Mouse (Mus musculus) left cerebral cortex, postnatal 25 days (tissue): Measurements from ENCODE around the gene Hoxa1. TPM values are rescaled to one million over a fixed set of nuclear protein-coding genes. Genes with fewer than 3 reads are reported as not detected.

Source experiments
- DNase-seq, 2 experiments: peaks; one replicate each; pipeline ENCODE4 v3.0.0; 2022; ENCODE audit warnings: low spot score in 2 of 2, mixed read lengths in 1 of 2
- intact Hi-C: fragments of 180-260 bp; cut with DNase I; formaldehyde crosslinking; loops from one replicate; pipeline ENCODE4 v1.15.1; 2025
- total RNA-seq, 2 experiments: library from RNA; stranded (reverse); gene quantifications; 2 replicates each; pipeline ENCODE4 v1.2.3; 2021

Hoxa1 gene
- total RNA-seq, 2 experiments from 2014 or later, result not detected

DNA sequence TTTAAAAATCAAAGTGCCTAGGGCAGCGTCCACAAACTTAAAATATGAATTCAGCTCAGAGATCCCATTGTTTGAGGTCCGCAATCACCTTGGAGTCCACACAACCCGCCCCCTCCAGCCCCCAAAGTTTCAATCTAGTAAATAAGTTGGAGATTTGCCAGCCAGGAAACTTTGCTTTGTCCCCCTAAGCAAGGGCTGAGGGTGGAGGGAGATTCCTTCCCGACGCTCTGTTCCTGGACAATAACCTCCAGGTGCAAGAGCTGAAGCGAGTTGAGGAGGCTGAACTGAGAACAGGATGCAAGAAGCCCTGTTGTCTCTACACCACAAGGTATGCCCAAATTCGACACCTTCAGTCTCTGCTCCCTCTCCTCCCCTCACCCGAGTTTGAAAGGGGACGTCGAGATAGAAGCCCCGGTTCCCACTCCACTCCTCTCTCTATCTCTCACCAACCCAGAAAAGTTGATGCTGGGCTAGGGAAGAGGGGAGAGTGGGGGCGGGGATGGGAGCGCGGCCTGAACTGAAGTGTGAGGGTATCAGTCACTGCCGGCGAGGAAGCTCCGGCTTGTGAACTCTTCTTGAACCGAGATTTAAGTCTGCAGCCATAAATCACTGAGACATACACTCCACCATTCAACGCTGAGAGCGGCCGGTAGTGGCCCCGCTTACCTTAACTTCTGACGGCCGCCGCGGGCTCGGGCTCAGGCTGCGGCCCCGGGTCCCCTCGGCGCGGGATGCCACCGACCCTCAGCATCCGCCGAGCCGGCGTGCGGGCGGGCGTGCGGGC lies 17.0 kb upstream of the Hoxa1 start:
- intact Hi-C loops, result no loop called here
- no peak for DNase-seq

DNA sequence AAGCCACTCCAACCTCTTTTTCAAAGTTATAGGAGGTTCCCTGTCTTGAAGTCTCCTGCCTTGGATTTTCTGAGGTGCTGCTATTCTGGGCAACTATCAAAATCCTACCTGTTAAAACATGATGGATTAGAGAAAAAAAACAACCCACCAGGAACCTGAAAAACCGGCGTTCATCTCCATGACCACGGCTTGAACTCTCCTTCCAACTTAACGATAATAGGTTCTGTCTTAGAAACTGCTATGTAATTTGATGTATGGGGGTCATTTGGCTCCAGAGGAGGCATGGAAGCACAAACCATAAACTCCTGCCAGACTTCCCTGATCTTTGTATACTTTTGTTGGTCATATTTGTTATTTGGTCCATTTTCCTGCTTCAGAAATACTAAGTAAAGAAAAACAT lies 15.5 kb upstream of the Hoxa1 start:
- DNase-seq, result no peak
- intact Hi-C loops, result no loop called here

DNA sequence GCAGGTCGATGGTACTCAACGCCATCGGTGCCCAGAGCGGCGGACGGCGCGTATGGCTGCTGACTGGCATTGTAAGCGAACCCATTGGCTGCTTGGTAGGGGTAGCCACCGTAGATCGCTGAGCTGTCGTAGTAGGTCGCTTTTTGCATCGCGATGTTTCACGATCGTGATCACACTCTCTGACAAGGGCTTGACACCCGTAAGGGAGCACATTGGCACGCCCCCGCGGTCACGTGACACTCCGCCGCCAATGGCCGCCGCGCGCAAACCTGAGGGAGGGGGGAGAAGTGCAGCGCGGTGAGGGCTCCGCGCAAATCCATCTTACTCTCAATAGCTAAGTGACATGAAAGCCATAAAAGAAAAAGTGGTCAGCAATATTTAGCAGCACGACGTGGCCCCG lies 14.4 kb upstream of the Hoxa1 start:
- intact Hi-C loops, result no loop called here
- DNase-seq, result no peak

DNA sequence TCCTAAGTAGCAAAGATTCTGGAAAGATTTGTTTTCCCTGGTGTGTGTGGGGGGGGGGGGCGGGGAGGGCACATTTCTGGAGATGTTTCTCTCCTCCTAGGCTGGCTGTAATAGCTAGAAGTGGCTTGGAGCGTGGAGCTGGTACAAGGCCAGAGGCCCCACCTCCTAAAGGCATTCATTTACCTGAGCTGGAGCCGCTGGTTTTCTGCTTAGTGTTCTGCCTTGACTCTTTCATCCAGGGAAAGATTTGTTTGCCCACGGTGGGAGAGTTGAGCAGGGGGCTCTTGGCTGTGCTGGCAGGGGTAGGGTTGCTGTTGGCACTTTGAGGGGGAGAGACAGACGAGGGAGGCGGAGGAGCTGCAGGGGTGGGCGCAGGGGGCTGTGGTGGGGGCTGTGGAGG lies 13.8 kb upstream of the Hoxa1 start:
- no peak for DNase-seq
- intact Hi-C loops, result no loop called here

DNA sequence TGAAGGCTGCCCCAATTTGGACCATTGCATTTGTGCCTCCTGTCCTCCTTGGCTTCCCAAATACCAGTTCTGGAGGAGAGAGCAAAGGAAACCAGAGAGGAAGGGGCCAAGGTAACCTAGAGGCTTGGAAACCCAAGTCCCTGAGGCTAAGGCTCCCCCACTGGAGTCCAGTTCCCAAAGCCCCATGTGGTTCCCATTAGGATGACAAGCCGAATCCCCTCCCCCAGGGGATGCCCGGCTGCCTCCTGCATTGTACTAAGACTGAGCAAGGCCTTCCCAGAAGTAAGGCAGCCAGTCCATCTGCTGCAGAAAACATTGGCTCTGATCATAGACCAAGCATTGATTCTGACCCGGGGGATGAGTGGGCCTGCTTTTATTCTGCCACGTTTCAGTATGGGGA lies 13.2 kb upstream of the Hoxa1 start:
- intact Hi-C loops, result no loop called here
- no peak for DNase-seq

DNA sequence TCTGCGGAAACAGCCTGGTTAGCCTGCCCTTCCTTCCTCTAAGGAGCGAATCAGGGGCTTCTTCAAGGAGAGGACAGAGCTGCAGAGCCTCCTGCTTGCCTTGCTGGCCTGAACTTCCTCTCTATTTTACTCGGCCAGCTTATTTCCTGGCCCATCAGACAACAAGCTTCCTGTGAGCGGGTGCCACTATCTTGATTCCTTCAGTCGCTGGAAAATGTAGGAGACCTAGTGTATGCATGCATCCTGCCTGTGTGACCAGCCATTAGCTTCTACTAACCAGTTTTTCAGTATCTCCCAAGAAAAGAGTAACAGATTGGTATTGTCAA lies 12.7 kb upstream of the Hoxa1 start:
- no peak for DNase-seq
- intact Hi-C loops, result no loop called here

DNA sequence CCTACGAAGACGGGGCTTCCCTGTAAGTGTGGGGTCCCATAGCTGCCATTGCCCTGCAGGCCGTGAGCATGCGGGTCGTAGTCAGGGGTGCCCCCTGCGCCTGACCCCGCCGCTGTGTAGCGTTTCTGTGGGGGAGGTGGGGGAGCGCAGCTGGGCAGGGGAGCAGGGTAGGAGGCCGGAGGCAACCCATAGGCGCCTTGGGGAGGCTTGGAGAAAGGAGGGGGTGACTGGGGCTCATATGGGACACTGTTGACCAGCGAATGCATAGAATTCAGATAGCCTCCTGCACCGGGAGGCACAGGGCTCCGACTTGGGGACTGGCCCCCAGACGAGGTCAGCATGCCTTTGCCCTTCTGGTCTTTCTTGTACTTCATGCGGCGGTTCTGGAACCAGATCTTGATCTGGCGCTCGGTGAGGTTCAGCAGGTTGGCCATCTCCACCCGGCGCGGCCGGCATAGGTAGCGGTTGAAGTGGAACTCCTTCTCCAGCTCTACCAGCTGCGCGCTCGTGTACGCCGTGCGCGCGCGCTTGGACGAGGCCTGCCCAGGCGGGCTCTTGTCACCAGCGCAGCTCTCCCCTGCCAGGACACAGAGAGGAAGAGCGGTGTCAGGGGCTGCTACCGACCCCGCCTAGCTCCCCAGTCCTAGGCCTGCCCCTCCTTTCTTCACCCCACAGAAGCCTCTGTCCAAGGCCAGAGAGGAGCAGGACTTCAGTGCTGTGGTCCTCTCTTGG lies 12.2 kb upstream of the Hoxa1 start:
- DNase-seq, result no peak
- intact Hi-C loops, result no loop called here

DNA sequence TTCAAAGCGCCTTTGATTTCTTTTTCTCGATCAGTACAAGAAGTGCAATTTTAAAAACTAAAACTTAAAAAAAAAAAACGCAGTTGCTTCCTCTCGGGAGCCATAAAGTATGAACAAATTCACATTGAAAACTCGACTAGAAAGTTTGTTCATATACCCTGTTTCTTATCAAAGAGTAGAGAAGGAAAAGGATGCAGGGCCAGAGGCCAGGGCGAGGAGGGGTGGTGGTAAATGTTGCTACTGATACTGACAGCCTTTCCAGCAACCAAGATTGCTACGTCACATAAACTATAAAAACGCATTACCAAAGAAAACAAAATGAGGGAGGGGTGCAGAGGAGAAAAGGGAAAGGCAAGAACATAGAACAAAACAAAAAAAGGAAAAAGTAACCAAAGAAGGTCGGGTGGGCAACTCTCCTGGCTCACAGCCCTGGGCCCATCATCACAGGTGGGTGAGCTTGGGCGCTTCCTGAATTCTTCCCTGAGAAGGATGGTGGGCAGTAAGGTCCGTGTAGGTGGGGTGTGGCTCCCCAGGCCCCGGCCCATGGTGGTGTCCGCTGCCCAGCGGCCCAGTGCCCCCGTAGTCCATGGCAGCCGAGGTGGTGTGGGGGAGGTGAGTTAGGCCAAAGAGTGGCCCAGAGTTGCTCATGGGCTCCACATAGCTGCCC lies 11.5 kb upstream of the Hoxa1 start:
- intact Hi-C loops, result no loop called here
- no peak for DNase-seq

DNA sequence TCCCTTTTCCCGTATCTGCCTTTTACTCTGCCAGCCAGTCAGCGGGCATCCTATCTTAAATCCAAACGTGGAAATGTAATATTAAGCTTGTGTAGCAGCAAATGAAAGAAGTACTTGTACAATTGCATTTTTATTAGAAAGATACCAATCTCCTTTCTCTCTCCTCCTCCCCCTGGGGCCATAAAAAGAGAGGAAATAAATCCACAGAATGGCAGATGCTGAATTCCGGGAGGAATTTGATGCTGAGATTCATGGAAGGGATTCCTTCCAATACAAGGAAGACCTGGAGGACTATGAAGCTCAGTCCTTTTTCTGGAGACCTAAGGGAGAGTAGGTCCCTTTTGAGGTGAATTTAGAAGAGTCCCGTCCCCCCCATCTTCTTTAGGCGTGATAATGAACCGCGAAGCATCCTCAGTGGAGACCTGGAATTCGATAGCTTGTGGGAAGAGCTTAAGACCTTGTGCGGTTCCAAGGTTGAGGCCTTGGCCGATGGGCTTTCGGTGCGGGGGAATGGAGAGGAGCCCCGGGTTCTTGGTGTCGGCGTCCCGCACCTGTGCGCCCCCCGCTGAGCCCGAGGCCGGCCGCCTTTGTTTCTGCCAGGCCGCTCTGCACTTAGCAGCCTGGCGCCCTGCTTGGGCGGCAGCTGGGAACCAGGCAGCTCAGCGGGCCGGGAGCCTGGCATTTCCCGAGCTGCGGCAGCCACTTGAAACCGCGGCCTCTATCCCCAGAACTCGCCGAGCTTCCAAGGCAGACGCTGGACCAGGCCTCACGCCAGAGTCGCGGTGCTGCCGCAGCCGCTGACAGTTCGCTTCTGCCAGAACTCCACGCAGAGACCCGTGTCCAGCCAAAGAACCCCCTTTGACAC lies 10.3 kb upstream of the Hoxa1 start:
- intact Hi-C loops, result no loop called here
- no peak for DNase-seq

DNA sequence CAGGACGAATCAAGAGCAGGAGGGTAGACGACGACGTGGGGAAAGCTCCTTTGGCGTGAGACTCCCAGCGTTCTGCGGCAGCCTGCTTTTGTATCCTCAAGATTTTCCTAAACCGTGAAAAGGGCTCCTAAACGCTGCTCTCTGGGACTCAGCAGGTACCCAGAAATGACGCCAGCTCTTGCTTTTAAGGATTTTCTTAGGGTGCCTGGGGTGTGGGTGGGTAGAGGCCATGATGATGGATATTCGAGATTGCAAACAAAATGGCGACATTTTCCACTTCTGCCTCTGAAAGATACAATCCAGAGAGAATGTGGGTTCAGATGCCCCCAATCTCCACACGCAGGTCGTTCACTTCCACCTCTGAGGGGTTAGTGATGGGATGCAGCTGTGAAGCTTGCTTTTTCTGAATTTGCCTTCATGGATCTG lies 9.6 kb upstream of the Hoxa1 start:
- intact Hi-C loops, result no loop called here
- DNase-seq, result no peak

DNA sequence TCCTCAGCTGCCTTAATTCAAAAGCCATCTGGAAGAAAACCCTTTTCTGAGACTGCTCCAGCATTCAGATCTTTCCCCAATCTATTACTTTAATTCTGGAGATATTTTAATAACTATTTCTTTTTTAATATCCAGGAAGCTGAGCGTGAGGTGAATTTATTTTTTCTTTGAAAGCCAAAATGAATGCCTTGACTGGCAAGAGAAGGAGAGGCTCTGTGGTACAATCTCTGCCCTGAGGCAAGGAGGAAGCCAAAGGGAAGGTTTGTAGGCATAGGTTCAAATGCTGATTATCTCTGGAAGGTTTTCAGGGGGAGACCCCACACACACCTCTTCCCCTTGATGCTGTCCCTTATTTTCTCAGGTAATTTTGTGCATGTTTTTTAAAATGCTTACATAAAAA lies 9.1 kb upstream of the Hoxa1 start:
- intact Hi-C loops, result no loop called here
- no peak for DNase-seq

DNA sequence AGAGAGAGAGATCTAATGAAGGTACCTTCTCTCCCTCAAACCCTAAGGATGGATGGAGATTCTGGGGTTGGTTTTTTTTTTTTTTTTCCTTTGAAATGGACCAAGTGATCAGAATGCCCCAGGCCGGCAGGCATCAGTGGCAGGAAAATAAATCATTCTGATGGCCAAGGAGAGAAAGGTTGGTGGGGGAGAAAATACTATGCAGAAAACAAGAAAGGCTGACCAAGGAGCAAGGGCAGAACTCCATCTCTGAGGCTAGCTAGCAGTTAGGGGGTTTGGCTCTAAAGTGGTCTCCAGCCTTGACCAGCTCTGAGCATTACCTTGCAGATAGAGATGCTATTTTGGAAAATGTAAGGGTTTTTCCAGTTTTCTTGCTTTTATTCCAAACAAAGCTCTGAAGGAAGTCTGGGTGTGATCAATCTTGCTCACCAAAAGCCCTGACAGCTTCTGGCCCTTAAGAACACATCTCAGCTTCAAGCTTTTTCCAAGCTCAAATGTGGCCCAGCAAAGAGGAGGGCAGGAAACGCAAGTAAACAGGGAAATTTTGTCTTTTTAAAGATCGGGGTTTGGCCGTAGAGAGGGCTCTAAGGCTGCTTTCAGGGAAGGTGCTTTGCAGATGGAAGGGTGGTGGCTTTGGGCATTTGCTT lies 8.4 kb upstream of the Hoxa1 start:
- no peak for DNase-seq
- intact Hi-C loops, result no loop called here

DNA sequence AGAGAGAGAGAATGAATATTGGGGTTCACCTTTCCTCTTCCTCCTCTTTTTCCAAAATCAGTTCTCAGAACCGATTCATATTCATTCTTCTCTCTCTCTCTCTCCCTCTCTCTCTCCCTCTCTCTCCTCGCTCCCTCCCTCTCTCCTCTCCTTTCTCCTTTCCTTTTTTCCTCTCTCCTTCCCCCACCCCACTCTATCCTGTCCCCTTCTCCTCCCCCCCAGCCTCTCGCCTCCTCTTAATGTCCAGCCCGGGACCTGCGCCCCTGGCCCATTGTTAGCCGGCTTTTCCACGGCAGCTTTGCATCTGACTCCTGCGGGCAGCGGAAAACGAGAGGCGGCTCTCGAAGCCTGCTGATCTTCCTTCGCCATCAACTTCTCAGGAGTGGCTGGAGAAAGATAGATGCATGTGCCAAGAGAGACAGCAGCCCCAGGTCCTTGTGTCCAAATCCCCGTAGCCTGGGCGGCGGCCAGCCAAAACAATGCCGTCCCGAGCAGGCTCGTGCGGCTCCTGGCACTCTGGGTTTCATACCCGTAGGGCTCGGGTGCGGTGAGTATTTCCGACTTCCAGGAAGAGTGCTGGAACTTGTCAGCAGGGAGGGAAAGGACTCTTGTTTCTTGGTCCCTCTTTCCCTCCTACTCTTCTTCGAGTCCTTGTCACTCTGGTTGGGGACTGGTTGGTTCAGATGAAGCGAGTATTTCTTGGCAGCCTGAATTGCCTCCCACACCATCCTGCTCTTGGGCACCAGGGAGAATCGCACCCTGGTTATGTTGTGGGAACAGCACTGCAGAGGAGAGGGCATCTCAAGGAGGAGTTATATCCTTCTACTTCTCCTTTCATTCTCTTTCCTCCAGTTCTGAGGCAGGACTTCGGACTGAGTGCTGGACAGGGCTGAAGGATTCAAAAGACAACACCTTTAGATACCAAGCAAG lies 7.6 kb upstream of the Hoxa1 start:
- no peak for DNase-seq

DNA sequence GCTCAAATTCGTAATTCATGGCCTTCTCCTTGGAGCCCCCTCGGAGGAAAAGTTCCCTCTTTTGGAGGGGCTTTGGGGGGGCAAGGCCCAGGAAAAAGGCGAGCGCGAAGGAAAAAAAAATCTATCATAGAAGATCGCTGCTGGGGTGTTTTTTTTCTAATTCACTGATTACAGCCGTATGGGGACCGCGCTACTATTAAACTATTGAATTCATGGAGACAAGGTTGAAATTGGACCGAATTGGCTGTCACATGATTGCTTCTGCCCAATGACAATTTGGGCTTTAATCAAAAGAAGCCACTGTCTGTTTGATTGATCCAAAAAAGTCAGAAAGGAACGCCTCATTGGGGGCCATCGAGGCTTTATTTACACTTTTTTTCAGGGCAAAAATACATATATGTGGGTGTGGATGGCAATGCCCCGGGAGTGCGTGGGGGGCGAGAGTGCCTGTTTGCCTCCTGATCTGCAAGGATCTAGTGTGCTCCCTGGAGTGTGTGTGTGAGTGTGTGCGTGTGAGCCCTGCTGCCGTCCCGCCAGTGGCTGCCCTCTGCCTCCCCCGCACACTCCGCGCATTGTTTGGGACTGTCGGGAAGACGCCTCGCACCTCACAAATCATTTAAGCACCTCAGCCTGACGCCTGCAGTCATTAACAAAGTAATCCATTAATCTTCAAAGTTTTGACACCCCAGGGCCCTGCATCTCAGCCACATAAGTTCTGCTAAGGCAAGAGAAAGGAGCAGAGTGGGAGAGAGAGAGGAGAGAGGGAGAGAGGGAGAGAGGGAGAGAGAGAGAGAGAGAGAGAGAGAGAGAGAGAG lies 6.7 kb upstream of the Hoxa1 start, which contains the start of gene Hoxa2:
TSS of gene Hoxa2 (minus strand) at position 206 of the 815 bp plus-strand sequence.
- DNase-seq, result no peak
- intact Hi-C loops, result loop anchor here (5.0 kb wide), 3 partner anchors 37 to 147 kb away; partner anchors contain the start of genes Evx1 and Hoxa5

More for the DNA sequence above, 7.6 kb upstream of the Hoxa1 start:
- intact Hi-C loops, result no loop called here

DNA sequence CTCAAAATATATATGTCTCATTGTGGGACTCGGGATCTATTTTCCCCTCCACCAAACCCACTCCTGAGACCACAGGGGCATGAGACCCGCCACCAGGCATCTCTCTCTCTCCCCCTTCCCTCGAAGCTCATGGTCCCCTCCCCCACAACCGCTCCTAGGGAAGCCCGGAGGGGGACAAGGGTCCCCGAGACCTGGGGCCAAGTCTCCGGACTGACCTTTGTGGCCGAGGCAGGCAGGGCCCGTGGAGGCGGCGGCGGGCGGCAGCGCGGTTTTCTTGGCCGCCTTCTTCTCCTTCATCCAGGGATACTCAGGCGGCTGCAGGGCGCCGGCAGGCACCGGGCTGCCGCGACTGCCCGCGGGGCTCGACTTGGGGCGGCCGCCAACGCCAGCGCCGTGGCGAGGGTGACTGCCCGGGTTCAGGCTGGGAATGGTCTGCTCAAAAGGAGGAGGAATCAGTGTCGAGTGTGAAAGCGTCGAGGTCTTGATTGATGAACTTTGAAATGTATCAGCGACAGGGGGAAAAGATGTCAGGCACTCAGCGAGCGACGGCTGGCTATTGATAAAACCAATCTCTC lies 6.0 kb upstream of the Hoxa1 start:
- intact Hi-C loops, result loop anchor here (5.0 kb wide), 3 partner anchors 38 to 148 kb away; partner anchors contain the start of genes Evx1 and Hoxa5

DNA sequence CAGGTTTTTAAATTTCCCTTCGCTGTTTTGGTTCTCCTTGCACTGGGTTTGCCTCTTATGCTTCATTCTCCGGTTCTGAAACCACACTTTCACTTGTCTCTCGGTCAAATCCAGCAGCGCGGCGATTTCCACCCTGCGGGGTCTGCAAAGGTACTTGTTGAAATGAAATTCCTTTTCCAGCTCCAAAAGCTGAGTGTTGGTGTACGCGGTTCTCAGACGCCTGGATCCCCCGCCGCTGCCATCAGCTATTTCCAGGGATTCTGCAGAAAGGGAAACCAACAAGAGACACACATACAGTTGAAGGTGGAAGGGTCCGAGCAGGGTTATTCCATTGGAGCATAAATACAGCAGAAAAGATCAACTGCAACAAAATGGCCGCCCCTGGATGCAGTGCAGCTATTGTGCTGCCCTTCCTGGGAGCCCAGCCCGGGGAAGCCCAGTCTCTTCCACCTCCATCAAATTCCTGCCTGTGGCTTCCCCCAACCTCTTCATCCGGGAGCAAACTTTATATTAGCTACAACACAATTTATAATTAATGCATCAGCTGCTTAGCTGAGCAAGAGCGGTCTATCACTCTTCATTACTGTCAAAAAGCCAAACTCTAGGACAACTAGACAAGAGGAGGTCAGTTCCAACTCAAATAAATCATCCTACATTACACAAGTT lies 5.4 kb upstream of the Hoxa1 start:
- intact Hi-C loops, result loop anchor here (5.0 kb wide), 3 partner anchors 39 to 149 kb away; partner anchors contain the start of genes Evx1 and Hoxa5
- DNase-seq, result no peak

More for the DNA sequence above, 6.0 kb upstream of the Hoxa1 start:
- DNase-seq, result no peak
